Mouse (Mus musculus) retina, postnatal 7 days (tissue): Measurements from ENCODE around the gene Gsdma.
A peak's percentile ranks its signal among the peaks of the same experiment; 100 is the strongest.

Source experiments
- DNase-seq: peaks from one replicate; pipeline ENCODE4 v3.0.0-alpha.2; 2012; ENCODE audit warnings: low read depth, low spot score

Gene Gsdma

GRCm38 (mm10) chr11:98681186-98681585 lies 17.0 kb downstream of the Gsdma start:
- no peak for DNase-seq

- peak; percentile 97 for DNase-seq
Measured at GRCm38 (mm10) chr11:98681786-98682745, 17.9 kb downstream of the Gsdma start, which contains the start of gene Psmd3. Gene Psmd3 (plus strand): TSS chr11:98682554.

- DNase-seq = no peak
Measured at GRCm38 (mm10) chr11:98682811-98683210, 18.7 kb downstream of the Gsdma start.

GRCm38 (mm10) chr11:98685642-98686041 lies 21.5 kb downstream of the Gsdma start:
- no peak for DNase-seq

GRCm38 (mm10) chr11:98686976-98687375 lies 22.8 kb downstream of the Gsdma start:
- no peak for DNase-seq

GRCm38 (mm10) chr11:98688009-98688408 lies 23.9 kb downstream of the Gsdma start:
- DNase-seq = no peak

- DNase-seq = no peak
Measured at GRCm38 (mm10) chr11:98693201-98693600, 29.1 kb downstream of the Gsdma start.

GRCm38 (mm10) chr11:98693746-98694145 lies 29.6 kb downstream of the Gsdma start:
- DNase-seq = no peak

- DNase-seq = peak; percentile 28
Measured at GRCm38 (mm10) chr11:98694301-98694700, 30.1 kb downstream of the Gsdma start.

- no peak for DNase-seq
Measured at GRCm38 (mm10) chr11:98695408-98695807, 31.3 kb downstream of the Gsdma start.

GRCm38 (mm10) chr11:98696454-98697216 lies 32.5 kb downstream of the Gsdma start:
- no peak for DNase-seq

GRCm38 (mm10) chr11:98697225-98697624 lies 33.1 kb downstream of the Gsdma start:
- DNase-seq = no peak

- no peak for DNase-seq
Measured at GRCm38 (mm10) chr11:98698849-98699640, 34.9 kb downstream of the Gsdma start.

- DNase-seq = peak; percentile 50
Measured at GRCm38 (mm10) chr11:98699911-98700310, 35.8 kb downstream of the Gsdma start.

- DNase-seq = no peak
Measured at GRCm38 (mm10) chr11:98701213-98701670, 37.1 kb downstream of the Gsdma start, which contains the start of gene Csf3. Gene Csf3 (plus strand): TSS chr11:98701263.

- DNase-seq = no peak
Measured at GRCm38 (mm10) chr11:98702323-98702722, 38.2 kb downstream of the Gsdma start.

- DNase-seq = no peak
Measured at GRCm38 (mm10) chr11:98705021-98705420, 40.9 kb downstream of the Gsdma start.

GRCm38 (mm10) chr11:98707401-98708281 lies 43.5 kb downstream of the Gsdma start:
- no peak for DNase-seq

- no peak for DNase-seq
Measured at GRCm38 (mm10) chr11:98708282-98708956, 44.3 kb downstream of the Gsdma start.
